Mouse (Mus musculus): ENCODE data around the gene AB124611. TPM values are rescaled to one million over a fixed set of nuclear protein-coding genes. Genes with fewer than 3 reads are reported as not detected.

Gene AB124611
- polyA plus RNA-seq, 1 experiment from 2014 or later = 6.0 TPM

DNA sequence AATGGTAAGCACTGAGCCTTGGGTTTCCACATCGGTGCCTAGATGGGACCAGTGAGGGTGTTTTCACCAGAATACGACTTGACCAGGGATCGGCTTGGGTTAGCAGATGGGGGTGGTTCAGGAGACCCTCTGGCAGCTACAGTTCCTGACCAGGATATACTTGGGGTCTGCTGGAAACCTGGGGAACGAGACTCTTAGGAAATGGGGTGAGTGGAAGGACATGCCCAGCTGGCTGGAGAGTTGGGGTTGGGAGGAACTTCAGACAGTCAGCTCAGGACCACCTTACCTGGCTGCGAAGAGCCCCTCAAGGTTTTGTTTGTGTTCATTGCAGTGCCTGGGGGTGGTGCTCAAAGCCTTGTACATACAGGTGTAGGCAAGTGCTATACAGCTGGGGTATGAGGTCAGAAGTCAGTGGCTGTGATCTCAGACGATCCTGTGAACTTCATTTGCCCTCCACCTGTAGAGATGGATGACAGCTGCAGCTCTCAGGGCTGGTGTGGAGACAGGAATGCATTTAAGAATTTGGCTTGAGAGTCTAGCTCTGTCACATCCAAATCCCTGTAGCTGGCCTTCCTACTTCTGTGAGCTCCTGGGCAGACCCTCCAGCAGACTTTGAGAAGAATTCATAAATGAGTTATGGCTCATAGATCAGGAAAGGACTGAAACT is 27.8 kb downstream of the AB124611 start:
- Histone ChIP-seq H3K4me3 (no peak overlapping the region), H3K9me3 (replicated peaks) (no peaks in the 10 kb centered on the region), H3K4me1 (peaks cover 15% of the 10 kb centered on the region), H3K27me3 (ENCODE audit: low read depth, poor library complexity, severe bottlenecking) (no peaks in the 10 kb centered on the region), H3K27ac (replicated peaks) (no peak overlapping the region), H3K36me3 (peaks cover 85% of the 10 kb centered on the region)
- 93% methylated on average over 6 of the region's 6 CpGs for WGBS
- DNase-seq (ENCODE audit: low spot score) = no peak

DNA sequence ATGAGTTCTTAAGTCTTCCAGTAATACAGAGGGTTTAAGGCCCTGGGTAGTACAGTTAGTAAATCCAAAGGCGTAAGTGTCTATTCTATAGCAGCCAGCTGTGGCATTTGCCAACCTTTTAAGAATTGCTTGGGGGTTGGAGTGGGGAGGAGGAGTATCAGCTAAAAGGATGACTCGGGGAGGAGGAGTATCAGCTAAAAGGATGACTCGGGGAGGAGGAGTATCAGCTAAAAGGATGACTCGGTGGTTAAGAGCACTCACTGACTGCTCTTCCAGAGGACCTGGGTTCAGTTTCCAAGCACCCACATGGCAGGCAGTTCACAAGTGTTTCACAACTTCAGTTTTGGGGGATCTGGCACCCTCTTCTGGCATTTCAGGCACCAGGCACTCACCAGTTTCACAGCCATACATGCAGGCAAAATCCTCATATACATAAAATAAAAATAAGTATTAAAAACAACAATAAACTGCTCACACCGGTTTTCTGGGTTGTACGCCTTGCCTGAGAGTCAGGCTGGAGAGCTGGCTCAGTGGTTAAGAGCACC is 29.3 kb downstream of the AB124611 start:
- 86% methylated on average over 6 of the region's 6 CpGs for WGBS
- peaks cover 85% of the 10 kb centered on the region for H3K36me3 ChIP-seq

DNA sequence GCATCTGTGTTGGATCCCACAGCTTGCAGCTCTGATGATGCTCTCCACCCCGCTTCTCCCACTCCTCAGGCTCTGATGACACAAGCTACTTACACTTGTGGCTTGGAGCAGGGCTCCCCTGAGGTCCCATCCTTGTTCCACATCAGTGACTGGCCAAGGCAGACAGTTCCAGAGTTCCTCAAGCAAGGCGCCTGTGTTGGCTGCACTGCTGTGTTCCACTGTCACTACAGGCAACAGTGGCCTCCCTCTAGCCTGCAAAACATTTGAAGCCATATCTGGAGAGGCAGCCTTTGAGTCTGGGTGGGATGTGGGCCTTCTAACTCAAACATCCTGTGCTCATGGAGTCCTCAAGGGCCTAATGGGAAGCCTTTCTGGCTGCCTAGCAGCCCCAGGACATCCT is 31.0 kb downstream of the AB124611 start:
- Histone ChIP-seq H3K4me3 (no peak overlapping the region), H3K36me3 (peaks cover 85% of the 10 kb centered on the region), H3K27ac (replicated peaks) (0 out of 2 replicates have a peak overlapping the region, but pooled peaks have one; percentile 49), H3K4me1 (peaks cover 9% of the 10 kb centered on the region), H3K9me3 (replicated peaks) (no peaks in the 10 kb centered on the region), H3K27me3 (ENCODE audit: low read depth, poor library complexity, severe bottlenecking) (no peaks in the 10 kb centered on the region)
- DNase-seq (ENCODE audit: low spot score) = no peak
- WGBS = 92% methylated on average over 2 of the region's 2 CpGs

More for the DNA sequence above, 29.3 kb downstream of the AB124611 start:
- Histone ChIP-seq H3K27me3 (ENCODE audit: low read depth, poor library complexity, severe bottlenecking) (no peaks in the 10 kb centered on the region), H3K4me3 (no peak overlapping the region), H3K4me1 (peaks cover 9% of the 10 kb centered on the region), H3K27ac (replicated peaks) (no peak overlapping the region), H3K9me3 (replicated peaks) (no peaks in the 10 kb centered on the region)
- DNase-seq (ENCODE audit: low spot score) = no peak

DNA sequence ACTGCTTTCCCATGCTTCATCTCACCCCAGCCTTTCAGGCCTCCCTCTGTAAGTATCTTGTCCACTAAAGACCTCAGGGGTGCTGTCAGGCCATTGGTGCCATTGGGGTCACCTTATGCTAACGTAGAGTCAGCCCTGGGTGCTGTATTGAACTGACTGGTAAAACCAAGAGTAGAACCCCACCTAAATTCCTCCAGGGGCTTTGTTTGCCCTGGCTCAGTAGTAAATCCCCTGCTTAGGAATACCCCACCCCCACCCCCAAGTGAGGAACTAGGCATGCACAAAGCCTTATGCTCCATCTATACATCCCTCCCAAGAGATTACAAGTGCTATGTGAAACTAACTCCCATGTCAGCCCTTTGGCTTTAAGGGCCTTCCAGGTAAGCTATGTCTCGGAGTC is 31.6 kb downstream of the AB124611 start:
- Histone ChIP-seq H3K36me3 (peaks cover 86% of the 10 kb centered on the region), H3K4me1 (peaks cover 9% of the 10 kb centered on the region), H3K4me3 (no peak overlapping the region), H3K27me3 (ENCODE audit: low read depth, poor library complexity, severe bottlenecking) (no peaks in the 10 kb centered on the region), H3K27ac (replicated peaks) (peak overlapping the region; percentile 49; the same call in 1 of the 2 replicates), H3K9me3 (replicated peaks) (no peaks in the 10 kb centered on the region)
- DNase-seq (ENCODE audit: low spot score) = no peak
- 90% methylated on average over 2 of the region's 2 CpGs for WGBS

DNA sequence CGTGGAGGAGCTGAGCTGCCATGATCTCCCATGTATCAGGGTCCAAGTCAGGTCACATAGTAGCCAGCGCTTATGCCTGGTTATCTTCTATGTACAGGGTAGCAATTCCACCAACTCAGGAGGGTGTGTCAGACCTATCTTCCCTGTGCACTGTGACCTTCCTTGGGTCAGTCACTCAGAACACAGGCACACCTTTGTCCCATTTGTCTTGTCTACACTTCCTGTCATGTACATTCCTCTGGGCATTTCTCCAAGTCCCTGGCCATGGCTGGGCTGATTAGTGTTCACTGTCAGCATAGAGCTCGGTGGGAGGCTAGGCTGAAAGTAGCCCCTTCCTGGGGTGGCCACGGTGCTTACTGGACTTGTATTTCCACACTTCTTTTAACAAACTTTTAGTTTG is 32.4 kb downstream of the AB124611 start:
- no peak for DNase-seq (ENCODE audit: low spot score)
- Histone ChIP-seq H3K9me3 (replicated peaks) (no peaks in the 10 kb centered on the region), H3K4me1 (peaks cover 9% of the 10 kb centered on the region), H3K4me3 (no peak overlapping the region), H3K36me3 (peaks cover 83% of the 10 kb centered on the region), H3K27ac (replicated peaks) (no peak overlapping the region), H3K27me3 (ENCODE audit: low read depth, poor library complexity, severe bottlenecking) (no peaks in the 10 kb centered on the region)
- 93% methylated on average over 4 of the region's 4 CpGs for WGBS

DNA sequence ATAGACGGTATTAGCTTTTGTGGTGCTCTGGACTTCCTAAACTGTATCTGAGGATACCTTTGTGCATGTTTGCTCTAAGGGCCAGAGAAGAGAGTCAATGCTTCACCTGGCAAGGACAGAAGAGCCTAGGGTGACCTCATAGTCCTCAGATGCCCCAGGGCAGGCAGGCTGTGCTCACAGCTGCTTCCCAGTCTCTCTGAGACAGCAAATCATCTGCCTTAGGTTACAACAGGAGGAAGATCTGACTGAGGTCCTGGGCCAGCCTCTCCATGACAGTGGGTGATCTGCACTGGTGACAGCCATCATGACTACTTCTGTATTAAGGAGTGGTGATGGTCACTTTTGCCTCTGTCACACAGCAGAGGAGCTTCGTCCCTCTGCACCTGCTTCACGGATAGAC is 33.2 kb downstream of the AB124611 start:
- no peak for DNase-seq (ENCODE audit: low spot score)
- H3K36me3 ChIP-seq = peaks cover 76% of the 10 kb centered on the region
- H3K9me3 ChIP-seq (replicated peaks) = no peaks in the 10 kb centered on the region
- H3K27ac ChIP-seq (replicated peaks) = no peak overlapping the region
- no peak overlapping the region for H3K4me3 ChIP-seq
- 96% methylated on average over 3 of the region's 3 CpGs for WGBS
- peaks cover 9% of the 10 kb centered on the region for H3K4me1 ChIP-seq
- no peaks in the 10 kb centered on the region for H3K27me3 ChIP-seq (ENCODE audit: low read depth, poor library complexity, severe bottlenecking)

DNA sequence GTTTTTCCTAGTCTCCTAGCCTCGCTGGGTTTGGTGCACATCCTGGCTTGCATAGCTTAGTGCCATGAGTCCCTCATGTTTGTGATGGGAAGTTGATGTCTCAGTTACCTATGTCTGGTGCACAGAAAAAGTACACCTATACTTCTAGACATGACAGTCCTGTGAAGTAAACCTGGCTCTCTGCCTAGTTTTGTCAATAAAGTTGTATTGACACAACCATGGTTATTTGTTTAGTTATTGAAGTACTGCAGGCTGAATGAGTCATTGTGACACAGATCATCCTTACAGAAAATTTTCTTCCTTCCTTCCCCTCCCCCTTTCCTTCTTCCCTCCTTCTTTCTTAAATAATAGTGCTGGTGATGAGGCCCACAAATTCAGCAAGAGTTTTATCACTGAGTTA is 38.4 kb downstream of the AB124611 start:
- Histone ChIP-seq H3K4me3 (no peak overlapping the region), H3K9me3 (replicated peaks) (no peaks in the 10 kb centered on the region), H3K27ac (replicated peaks) (no peak overlapping the region), H3K27me3 (ENCODE audit: low read depth, poor library complexity, severe bottlenecking) (no peaks in the 10 kb centered on the region), H3K4me1 (no peaks in the 10 kb centered on the region), H3K36me3 (peaks cover 46% of the 10 kb centered on the region)
- DNase-seq (ENCODE audit: low spot score) = no peak
- WGBS = 87% methylated on average over 1 of the region's 1 CpGs

DNA sequence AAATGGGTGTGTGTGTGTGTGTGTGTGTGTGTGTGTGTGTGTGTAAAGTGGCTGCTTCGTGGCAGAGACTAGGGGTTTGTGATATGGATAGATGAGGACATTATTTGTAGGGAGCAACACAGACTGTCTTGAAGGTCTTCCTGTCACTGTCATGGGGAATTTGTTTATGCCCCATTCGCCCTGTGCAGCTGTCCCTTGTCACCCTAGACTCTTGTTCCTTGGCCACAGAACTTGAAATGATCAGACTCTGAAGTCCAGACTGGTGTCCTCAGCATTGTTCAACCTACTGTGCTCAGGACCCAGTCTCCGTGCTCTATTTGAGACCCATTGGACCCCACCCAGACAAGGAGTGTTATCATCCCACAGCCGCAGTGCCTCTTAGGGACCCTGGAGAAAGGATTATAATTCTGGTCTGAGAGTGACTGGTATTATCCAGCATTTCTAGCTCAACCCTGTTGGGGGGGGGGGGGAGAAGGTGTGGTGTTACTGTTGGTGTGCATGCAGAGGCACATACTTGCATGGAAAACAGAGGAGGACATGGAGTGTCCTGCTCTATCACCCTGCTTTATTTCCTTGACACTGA is 39.1 kb downstream of the AB124611 start:
- no peak for DNase-seq (ENCODE audit: low spot score)
- no peak overlapping the region for H3K4me3 ChIP-seq
- peaks cover 48% of the 10 kb centered on the region for H3K36me3 ChIP-seq
- no peaks in the 10 kb centered on the region for H3K4me1 ChIP-seq
- no peaks in the 10 kb centered on the region for H3K9me3 ChIP-seq (replicated peaks)
- WGBS = 88% methylated on average over 4 of the region's 4 CpGs
- no peak overlapping the region for H3K27ac ChIP-seq (replicated peaks)
- no peaks in the 10 kb centered on the region for H3K27me3 ChIP-seq (ENCODE audit: low read depth, poor library complexity, severe bottlenecking)

DNA sequence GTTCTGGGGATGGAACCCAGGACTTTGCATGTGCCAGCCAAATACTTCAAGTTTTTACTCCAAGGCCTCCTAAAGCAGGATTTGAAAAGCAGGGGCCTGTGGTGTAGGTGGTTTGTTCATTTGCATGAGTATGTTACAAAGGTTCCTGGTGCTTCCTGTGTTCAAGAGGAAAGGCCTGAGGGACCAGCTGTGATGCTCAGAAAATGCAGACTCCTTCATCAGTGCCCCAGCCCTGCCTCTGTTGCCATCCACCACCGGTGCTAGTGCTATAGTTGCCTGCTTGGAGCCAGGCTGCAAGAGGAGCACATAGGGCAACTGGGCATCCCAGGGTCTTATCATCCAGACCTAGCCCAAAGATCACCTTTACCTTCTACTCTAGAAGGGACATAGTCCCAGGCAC is 40.6 kb downstream of the AB124611 start:
- no peaks in the 10 kb centered on the region for H3K9me3 ChIP-seq (replicated peaks)
- no peaks in the 10 kb centered on the region for H3K4me1 ChIP-seq
- DNase-seq (ENCODE audit: low spot score) = no peak
- H3K36me3 ChIP-seq = peaks cover 50% of the 10 kb centered on the region
- no peak overlapping the region for H3K4me3 ChIP-seq
- no peaks in the 10 kb centered on the region for H3K27me3 ChIP-seq (ENCODE audit: low read depth, poor library complexity, severe bottlenecking)
- no peak overlapping the region for H3K27ac ChIP-seq (replicated peaks)
- WGBS = 91% methylated on average over 1 of the region's 1 CpGs

DNA sequence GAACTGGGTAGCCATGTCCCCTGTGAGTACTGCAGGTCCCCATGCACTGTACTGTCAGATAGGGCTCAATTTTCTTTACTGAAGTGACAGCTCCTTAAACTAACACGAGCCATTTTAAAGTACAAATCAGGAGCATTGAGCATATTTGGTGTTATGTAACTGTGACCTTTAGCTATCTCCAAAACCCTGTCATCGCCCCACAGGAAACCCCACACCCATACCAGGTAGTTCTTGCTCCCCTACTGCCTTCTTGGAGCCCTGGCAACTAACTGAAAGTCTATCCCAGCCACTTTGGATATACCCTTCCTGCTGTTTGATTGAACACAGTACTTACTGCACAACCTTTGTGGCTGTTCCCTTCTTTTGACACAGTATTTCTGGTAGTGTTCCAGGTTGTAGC is 41.1 kb downstream of the AB124611 start:
- H3K9me3 ChIP-seq (replicated peaks) = no peaks in the 10 kb centered on the region
- H3K27ac ChIP-seq (replicated peaks) = no peak overlapping the region
- no peak for DNase-seq (ENCODE audit: low spot score)
- no peaks in the 10 kb centered on the region for H3K27me3 ChIP-seq (ENCODE audit: low read depth, poor library complexity, severe bottlenecking)
- peaks cover 50% of the 10 kb centered on the region for H3K36me3 ChIP-seq
- no peak overlapping the region for H3K4me3 ChIP-seq
- 93% methylated on average over 2 of the region's 2 CpGs for WGBS
- H3K4me1 ChIP-seq = no peaks in the 10 kb centered on the region

DNA sequence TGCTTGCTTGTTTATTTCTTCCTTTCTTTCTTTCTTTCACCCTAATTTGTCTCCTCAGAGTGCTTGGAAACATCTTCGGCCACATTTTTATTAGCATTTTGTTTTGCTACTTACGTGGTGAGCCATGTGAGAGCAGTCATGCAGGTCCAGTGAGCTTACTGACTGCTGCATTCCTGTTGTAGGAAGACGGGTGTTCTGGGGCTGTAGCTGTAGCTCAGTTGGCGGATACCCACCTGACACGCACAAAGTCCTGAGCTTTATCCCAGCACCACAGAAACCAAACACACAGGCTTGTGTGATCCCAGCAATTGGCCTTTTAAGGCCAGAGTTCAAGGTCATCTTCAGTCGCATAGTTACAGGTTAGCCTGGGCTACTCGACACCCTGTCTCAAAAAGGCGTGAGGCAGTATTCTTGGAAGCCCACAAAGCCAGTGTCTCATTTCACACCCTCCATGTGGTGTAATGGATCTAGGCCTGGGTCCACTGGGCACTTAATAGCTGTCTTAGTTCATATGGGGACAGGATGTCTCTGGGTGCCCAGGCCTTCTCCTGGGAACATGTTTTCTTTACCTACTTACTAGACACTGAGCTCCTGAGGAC is 42.8 kb downstream of the AB124611 start:
- no peaks in the 10 kb centered on the region for H3K27me3 ChIP-seq (ENCODE audit: low read depth, poor library complexity, severe bottlenecking)
- peaks cover 59% of the 10 kb centered on the region for H3K36me3 ChIP-seq
- 95% methylated on average over 8 of the region's 8 CpGs for WGBS

DNA sequence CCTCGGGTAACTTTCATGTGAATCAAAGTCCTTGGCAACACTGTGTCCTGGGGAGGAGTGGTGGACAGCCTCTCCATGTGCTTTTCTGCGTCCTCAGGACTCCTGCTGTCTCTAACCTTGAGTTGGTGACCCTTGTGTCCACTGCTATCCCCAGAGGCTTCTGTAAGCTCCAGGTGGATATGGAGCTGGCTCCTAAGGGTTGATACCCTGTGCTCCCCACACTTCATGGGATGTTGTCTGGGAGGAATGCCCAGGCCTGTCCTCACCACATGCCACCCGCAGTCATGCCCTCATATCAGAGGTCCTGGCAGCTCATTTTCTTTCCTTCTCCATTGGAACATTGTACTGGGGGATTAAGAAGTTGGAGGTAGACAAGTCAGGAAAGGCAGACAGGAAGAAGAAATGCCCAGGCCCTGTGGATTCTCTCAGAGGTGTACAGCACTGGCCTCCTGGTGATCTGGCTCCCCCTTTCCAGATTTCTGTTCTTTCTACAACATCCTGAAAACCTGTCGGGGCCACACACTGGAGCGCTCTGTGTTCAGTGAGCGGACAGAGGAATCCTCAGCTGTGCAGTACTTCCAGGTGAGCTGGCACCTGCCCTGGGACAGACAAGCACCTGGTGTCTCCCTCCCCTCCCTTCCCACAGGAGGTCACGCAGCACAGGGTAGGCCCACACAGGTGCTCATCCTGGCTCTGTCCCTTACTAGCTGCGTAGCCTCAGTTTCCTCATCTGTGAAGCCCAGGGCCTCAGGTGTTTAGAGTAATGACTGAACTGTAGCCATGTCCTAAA is 48.2 kb downstream of the AB124611 start:
- WGBS = 95% methylated on average over 8 of the region's 8 CpGs
- Histone ChIP-seq H3K27ac (replicated peaks) (no peak overlapping the region), H3K27me3 (ENCODE audit: low read depth, poor library complexity, severe bottlenecking) (no peaks in the 10 kb centered on the region), H3K9me3 (replicated peaks) (no peaks in the 10 kb centered on the region), H3K36me3 (peaks cover 98% of the 10 kb centered on the region), H3K4me1 (no peaks in the 10 kb centered on the region), H3K4me3 (no peak overlapping the region)
- no peak for DNase-seq (ENCODE audit: low spot score)

More for the DNA sequence above, 42.8 kb downstream of the AB124611 start:
- no peak overlapping the region for H3K4me3 ChIP-seq
- no peak overlapping the region for H3K27ac ChIP-seq (replicated peaks)
- no peaks in the 10 kb centered on the region for H3K4me1 ChIP-seq
- H3K9me3 ChIP-seq (replicated peaks) = no peaks in the 10 kb centered on the region
- no peak for DNase-seq (ENCODE audit: low spot score)
